In genomic region chr4:70391760-70392372, GRCm38 (mm10) we compare ENCODE assay signal across 7 mouse cellular contexts. TPM values are rescaled to one million over a fixed set of nuclear protein-coding genes. Genes with fewer than 3 reads are reported as not detected.
DNase-seq lines count a peak whose midpoint lies in the region.

No protein-coding gene starts in this region.

- DNase-seq in heart, adult 9 months (ENCODE audit: low spot score in 2 of 2) = peak; percentile 33 to 38
- DNase-seq in heart, postnatal 25 days (ENCODE audit: low spot score) = no peak
- DNase-seq in brain, adult 2 months (ENCODE audit: low read depth, low spot score) = peak; percentile 72
- DNase-seq in gastrocnemius, postnatal 14 days = peak; percentile 36
- peak; percentile 63 for DNase-seq in lung, postnatal 10 days
- DNase-seq in testis, postnatal 10 days (ENCODE audit: low spot score) = no peak
- no peak for DNase-seq in layer of hippocampus, adult 9-11 months

- intact Hi-C loops in heart, postnatal 25 days (cut with DNase I) = no loop called here
- intact Hi-C loops in gastrocnemius, postnatal 14 days (cut with DNase I; ENCODE audit: low total_unique reads) = no loop called here

RNA-seq across cellular contexts. Expression of gene Cdk5rap2, which starts 18.4 kb away (rescaled TPM):
- 1 to 10 TPM; 3.7 to 5.3 TPM for total RNA-seq in heart, postnatal 25 days (2021)
- total RNA-seq in gastrocnemius, postnatal 14 days (2021) = 1 to 10 TPM; 6.0 to 6.3 TPM

Comparison
In these comparisons a context has a peak if more than half of its experiments do, and no peak if none do; other contexts are left out.
1. DNase-seq: peak in heart, adult 9 months (2 of 2), brain, adult 2 months (single experiment), gastrocnemius, postnatal 14 days (single experiment) and lung, postnatal 10 days (single experiment); none in heart, postnatal 25 days (single experiment), testis, postnatal 10 days (single experiment) and layer of hippocampus, adult 9-11 months (single experiment).